ENCODE assay signal across 8 mouse cellular contexts in the genomic region with DNA sequence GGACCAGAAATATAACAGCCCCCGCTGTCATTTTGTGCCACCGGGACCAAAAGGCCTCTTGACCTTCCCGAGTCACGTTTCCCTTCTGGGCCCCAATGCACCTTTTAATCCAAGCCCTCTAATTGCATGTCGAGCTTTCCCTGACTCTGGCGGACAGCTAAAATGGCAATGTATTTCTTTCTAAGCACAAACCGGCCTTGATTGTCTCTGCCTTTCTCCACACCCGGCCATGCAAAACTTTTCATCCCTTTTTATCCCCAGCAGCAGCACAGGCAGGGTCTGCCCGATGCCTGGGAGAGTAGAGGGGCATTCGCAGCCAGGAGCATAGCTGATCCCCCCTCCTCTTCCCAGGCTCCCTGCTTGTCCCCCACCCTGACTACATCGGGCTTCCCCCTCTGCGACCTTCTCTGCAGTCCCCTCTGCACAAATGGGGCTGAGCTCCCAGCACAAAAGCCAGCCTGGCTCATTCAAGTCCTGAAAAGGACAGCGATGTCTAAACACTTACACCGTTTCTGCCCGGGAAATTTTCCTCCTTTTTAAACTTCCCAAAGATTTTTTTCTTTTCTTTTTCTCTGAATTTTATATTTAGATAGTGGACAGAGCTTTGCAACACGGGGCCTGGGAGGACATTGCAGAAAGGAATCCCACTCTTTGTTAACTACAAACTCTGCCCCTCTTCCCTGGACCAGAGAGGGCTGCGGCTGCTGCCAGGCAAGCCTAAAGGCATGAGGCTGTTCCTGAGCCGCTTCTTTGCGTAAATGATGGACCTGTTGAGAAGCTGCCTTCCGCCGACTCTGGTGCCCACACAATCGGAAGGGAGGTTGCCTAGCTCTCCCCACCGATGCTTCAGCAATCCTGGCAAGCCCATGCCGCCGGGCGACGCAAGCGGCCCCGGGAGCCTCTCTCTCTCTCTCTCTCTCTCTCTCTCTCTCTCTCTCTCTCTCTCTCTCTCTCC. TPM values are rescaled to one million over a fixed set of nuclear protein-coding genes. Genes with fewer than 3 reads are reported as not detected.
A peak's percentile ranks its signal among the peaks of the same experiment; 100 is the strongest.
DNase-seq lines count a peak whose midpoint lies in the region; ATAC-seq and TF ChIP-seq lines count a peak whose summit lies in the region.

No protein-coding gene starts in this region.

- peak overlapping the region; percentile 57 for H3K4me3 ChIP-seq in kidney, postnatal 0 days (replicated peaks; ENCODE audit: low read depth, low read length)
- H3K4me3 ChIP-seq in intestine, postnatal 0 days (ENCODE audit: low read depth, low read length): no peak overlapping the region

- no peak for ATAC-seq in kidney, postnatal 0 days (replicated peaks; ENCODE audit: low FRiP score, low read depth)
- ATAC-seq in intestine, postnatal 0 days: no peak

- 5% methylated on average over 29 of the region's 29 CpGs for WGBS in kidney, postnatal 0 days
- 9% methylated on average over 29 of the region's 29 CpGs for WGBS in intestine, postnatal 0 days

- peak; percentile 16 for DNase-seq in kidney, postnatal 0 days (ENCODE audit: low spot score)
- no peak for DNase-seq in kidney, postnatal 14 days
- DNase-seq in embryo, embryonic 9.5 days (ENCODE audit: extremely low spot score): peak; percentile 39
- peak; percentile 48 for DNase-seq in retina, embryonic 14.5 days (ENCODE audit: low spot score)
- no peak for DNase-seq in testis, postnatal 10 days (ENCODE audit: low spot score)
- no peak for DNase-seq in liver
- DNase-seq in thymus, postnatal 10 days (ENCODE audit: low spot score in 2 of 2): no peak

- H3K36me3 ChIP-seq in kidney, postnatal 0 days (ENCODE audit: insufficient read depth, low read length): no peaks in the 10 kb centered on the region
- no peaks in the 10 kb centered on the region for H3K36me3 ChIP-seq in intestine, postnatal 0 days (ENCODE audit: control insufficient read depth, insufficient read depth)

- H3K4me1 ChIP-seq in kidney, postnatal 0 days (replicated peaks; ENCODE audit: insufficient read depth, low read length): peaks cover 14% of the 10 kb centered on the region
- 0 out of 2 replicates have a peak, but pooled peaks cover 6% of the 10 kb centered on the region for H3K4me1 ChIP-seq in intestine, postnatal 0 days (replicated peaks; ENCODE audit: control insufficient read depth, insufficient read depth, low read length)

- peak overlapping the region; percentile 10 for H3K4me2 ChIP-seq in kidney, postnatal 0 days (ENCODE audit: low read length)
- peak overlapping the region; percentile 99; the same call in 1 of the 2 replicates for H3K4me2 ChIP-seq in intestine, postnatal 0 days (replicated peaks; ENCODE audit: low read depth)

- no peaks in the 10 kb centered on the region for H3K9me3 ChIP-seq in kidney, postnatal 0 days (replicated peaks; ENCODE audit: low read length)
- H3K9me3 ChIP-seq in intestine, postnatal 0 days (ENCODE audit: control insufficient read depth): no peaks in the 10 kb centered on the region

- peaks cover 52% of the 10 kb centered on the region for H3K27me3 ChIP-seq in kidney, postnatal 0 days (ENCODE audit: insufficient read depth, low read length)
- H3K27me3 ChIP-seq in intestine, postnatal 0 days (replicated peaks; ENCODE audit: control insufficient read depth, insufficient read depth, low read length): peaks cover 72% of the 10 kb centered on the region

- H3K27ac ChIP-seq in kidney, postnatal 0 days: no peak overlapping the region
- H3K27ac ChIP-seq in intestine, postnatal 0 days (ENCODE audit: low read depth, low read length): no peak overlapping the region

- H3K9ac ChIP-seq in kidney, postnatal 0 days (ENCODE audit: low read depth, low read length): no peak overlapping the region
- H3K9ac ChIP-seq in intestine, postnatal 0 days (ENCODE audit: low read depth, low read length): no peak overlapping the region

- TF ChIP-seq CTCF in kidney, postnatal 0 days (IDR thresholded peaks at IDR 0.05; ENCODE audit: low read depth): no peak
- TF ChIP-seq CTCF in intestine, postnatal 0 days (IDR thresholded peaks at IDR 0.05; ENCODE audit: low read depth): no peak

RNA-seq across cellular contexts. Expression of a gene that starts 2.6 kb away (rescaled TPM):
- polyA plus RNA-seq in kidney, postnatal 0 days (2015; fragmentation: Nextera tagmentation; extraction: Ambion mirVana): 0.40 and 0.55 TPM in 2 replicates
- 0.20 and 0.42 TPM in 2 replicates for polyA plus RNA-seq in intestine, postnatal 0 days (2015; fragmentation: Nextera tagmentation; extraction: Ambion mirVana)

Comparison
In these comparisons a context has a peak if more than half of its experiments do, and no peak if none do; other contexts are left out.
1. DNase-seq: peak in kidney, postnatal 0 days (single experiment), embryo, embryonic 9.5 days (single experiment) and retina, embryonic 14.5 days (single experiment); none in kidney, postnatal 14 days (single experiment), testis, postnatal 10 days (single experiment), liver (single experiment) and thymus, postnatal 10 days (0 of 2).